Mouse (Mus musculus) forebrain, embryonic 14.5 days (tissue): ENCODE measurements at regions not wholly inside any gene's neighbourhood (a gene's known extent, or its start where the extent isn't known, plus 50 kb on each side); places are given as distances from the start of the nearest gene placed in this dataset.
"Not testable (repeated sequence)": the region's sequence is repeated elsewhere in the genome, so short reads cannot be mapped to it uniquely, and the experiment has no call there.

Experiments
- ATAC-seq: fragments of 200-750 bp; cut with Nextera tagmentation; 2 replicates; pipeline ENCODE4 v1.8.0; 2017; ENCODE audit warnings: mild to moderate bottlenecking, moderate library complexity
- DNase-seq: peaks from one replicate; pipeline ENCODE4 v3.0.0-alpha.2; 2015; ENCODE audit warnings: low spot score
- H3K27ac ChIP-seq: fragments of 300-500 bp; sonication (generic); 2 replicates; pipeline ENCODE4 v1.5.1; 2014; ENCODE audit warnings: low read depth, mild to moderate bottlenecking, control low read depth, low read length, moderate library complexity
- H3K27me3 ChIP-seq: fragments of 300-500 bp; sonication (generic); replicated peaks from 2 replicates; pipeline ENCODE4 v1.6.1; 2014; ENCODE audit warnings: low read length, control low read depth, mixed read lengths; ENCODE audit not compliant: control insufficient read depth, insufficient read depth
- H3K36me3 ChIP-seq: fragments of 300-500 bp; sonication (generic); 2 replicates; pipeline ENCODE4 v1.6.1; 2014; ENCODE audit warnings: low read length, control low read depth; ENCODE audit not compliant: control insufficient read depth, insufficient read depth
- H3K4me1 ChIP-seq: fragments of 300-500 bp; sonication (generic); 2 replicates; pipeline ENCODE4 v1.6.1; 2014; ENCODE audit warnings: antibody characterized with exemption, low read length, control low read depth; ENCODE audit not compliant: control insufficient read depth, insufficient read depth
- H3K4me2 ChIP-seq: fragments of 300-500 bp; sonication (generic); 2 replicates; pipeline ENCODE4 v1.6.1; 2014; ENCODE audit warnings: mild to moderate bottlenecking, control low read depth, low read length
- H3K4me3 ChIP-seq: fragments of 300-500 bp; sonication (generic); 2 replicates; pipeline ENCODE4 v1.5.1; 2014; ENCODE audit warnings: low read depth, low read length, control low read depth
- H3K9ac ChIP-seq: fragments of 300-500 bp; sonication (generic); 2 replicates; pipeline ENCODE4 v1.6.1; 2014; ENCODE audit warnings: mild to moderate bottlenecking, low read length, control low read depth, moderate library complexity
- H3K9me3 ChIP-seq: fragments of 300-500 bp; sonication (generic); replicated peaks from 2 replicates; pipeline ENCODE4 v1.6.1; 2016; ENCODE audit warnings: low read length, control low read depth, mixed read lengths; ENCODE audit not compliant: control insufficient read depth
- WGBS: fragments of 180-500 bp; shearing (Covaris S2); extraction: QIAGEN DNeasy Blood & Tissue Kit; methylation state at CpG from one replicate; pipeline ENCODE4 v1.1.7; 2014; 5-methylcytosine and 5-hydroxymethylcytosine counted together

DNA sequence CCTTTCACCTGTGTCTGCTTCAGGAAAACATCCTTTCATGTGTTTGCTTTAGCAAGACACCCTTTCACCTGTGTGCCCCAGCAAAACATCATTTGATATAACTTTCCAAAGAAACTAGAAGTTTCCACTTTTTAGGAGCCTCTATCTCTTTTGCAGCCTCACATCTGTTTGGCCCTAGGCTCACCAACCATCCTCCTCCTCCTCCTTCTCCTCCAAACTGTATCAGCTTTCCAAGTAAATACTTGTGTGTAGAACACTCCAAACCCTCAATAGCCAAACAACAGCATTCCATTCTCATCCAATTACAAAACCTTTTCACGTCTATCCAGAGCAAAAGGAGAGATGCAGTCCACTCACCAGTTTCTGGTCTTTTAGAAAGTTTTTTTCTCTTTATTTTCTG lies 133.1 kb downstream of the Zxdb start:
- H3K9ac ChIP-seq, result no peak overlapping the region
- no peak for DNase-seq
- H3K27ac ChIP-seq, result no peak overlapping the region
- H3K4me1 ChIP-seq, result no peaks in the 10 kb centered on the region
- no peak overlapping the region for H3K4me2 ChIP-seq
- WGBS, result 67% methylated on average over 1 of the region's 1 CpGs
- no peaks in the 10 kb centered on the region for H3K27me3 ChIP-seq
- no peak overlapping the region for H3K4me3 ChIP-seq
- no peak for ATAC-seq
- no peaks in the 10 kb centered on the region for H3K36me3 ChIP-seq
- H3K9me3 ChIP-seq, result no peaks in the 10 kb centered on the region

DNA sequence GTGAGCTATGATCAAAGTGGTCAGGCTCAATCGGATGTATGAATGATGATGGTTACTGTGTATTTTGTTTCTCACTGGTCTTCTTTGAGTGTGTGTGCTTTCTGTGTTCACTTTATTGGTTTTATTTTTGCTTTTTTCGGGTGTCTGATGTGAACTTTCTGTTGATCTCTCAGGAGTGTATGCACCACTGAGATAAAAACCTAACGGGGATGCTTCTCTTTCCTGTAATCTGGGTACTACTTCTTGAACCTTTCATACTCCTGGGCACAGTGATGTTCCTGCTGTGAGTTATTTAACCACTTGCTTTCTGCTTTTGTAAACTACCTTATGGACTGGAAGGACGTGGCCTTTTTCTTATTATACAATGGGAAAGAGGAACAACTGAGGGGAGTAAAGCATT lies 133.6 kb downstream of the Zxdb start:
- Histone ChIP-seq H3K27me3 (no peaks in the 10 kb centered on the region), H3K4me3 (no peak overlapping the region), H3K27ac (no peak overlapping the region), H3K4me2 (no peak overlapping the region), H3K4me1 (no peaks in the 10 kb centered on the region), H3K9ac (no peak overlapping the region), H3K9me3 (no peaks in the 10 kb centered on the region), H3K36me3 (no peaks in the 10 kb centered on the region)
- DNase-seq (no peak), ATAC-seq (no peak)
- 68% methylated on average over 4 of the region's 4 CpGs for WGBS

DNA sequence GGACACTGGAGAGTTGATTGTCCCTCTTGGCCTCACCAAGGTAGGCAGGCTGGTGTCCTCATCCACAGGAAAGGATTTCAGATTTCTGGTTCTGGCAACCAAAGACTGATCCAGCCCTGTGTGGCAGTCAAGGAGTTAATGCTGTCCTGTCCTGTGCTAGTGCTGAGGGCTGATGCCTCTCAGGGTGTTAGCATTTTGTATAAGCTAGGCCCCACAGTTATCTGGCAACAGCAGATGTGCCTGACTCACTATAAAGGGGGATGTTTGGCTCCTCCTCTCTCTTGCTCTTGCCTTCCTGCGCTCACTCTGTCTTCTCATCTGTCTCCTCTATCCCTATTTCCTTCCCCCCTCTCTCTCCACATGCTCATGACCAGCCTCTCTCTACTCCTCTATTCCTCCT lies 138.8 kb downstream of the Zxdb start:
- WGBS, result 64% methylated on average over 1 of the region's 1 CpGs
- Histone ChIP-seq H3K9me3 (no peaks in the 10 kb centered on the region), H3K27ac (no peak overlapping the region), H3K4me1 (no peaks in the 10 kb centered on the region), H3K4me3 (no peak overlapping the region), H3K36me3 (no peaks in the 10 kb centered on the region), H3K4me2 (no peak overlapping the region), H3K27me3 (no peaks in the 10 kb centered on the region), H3K9ac (no peak overlapping the region)
- no peak for ATAC-seq
- DNase-seq, result no peak

DNA sequence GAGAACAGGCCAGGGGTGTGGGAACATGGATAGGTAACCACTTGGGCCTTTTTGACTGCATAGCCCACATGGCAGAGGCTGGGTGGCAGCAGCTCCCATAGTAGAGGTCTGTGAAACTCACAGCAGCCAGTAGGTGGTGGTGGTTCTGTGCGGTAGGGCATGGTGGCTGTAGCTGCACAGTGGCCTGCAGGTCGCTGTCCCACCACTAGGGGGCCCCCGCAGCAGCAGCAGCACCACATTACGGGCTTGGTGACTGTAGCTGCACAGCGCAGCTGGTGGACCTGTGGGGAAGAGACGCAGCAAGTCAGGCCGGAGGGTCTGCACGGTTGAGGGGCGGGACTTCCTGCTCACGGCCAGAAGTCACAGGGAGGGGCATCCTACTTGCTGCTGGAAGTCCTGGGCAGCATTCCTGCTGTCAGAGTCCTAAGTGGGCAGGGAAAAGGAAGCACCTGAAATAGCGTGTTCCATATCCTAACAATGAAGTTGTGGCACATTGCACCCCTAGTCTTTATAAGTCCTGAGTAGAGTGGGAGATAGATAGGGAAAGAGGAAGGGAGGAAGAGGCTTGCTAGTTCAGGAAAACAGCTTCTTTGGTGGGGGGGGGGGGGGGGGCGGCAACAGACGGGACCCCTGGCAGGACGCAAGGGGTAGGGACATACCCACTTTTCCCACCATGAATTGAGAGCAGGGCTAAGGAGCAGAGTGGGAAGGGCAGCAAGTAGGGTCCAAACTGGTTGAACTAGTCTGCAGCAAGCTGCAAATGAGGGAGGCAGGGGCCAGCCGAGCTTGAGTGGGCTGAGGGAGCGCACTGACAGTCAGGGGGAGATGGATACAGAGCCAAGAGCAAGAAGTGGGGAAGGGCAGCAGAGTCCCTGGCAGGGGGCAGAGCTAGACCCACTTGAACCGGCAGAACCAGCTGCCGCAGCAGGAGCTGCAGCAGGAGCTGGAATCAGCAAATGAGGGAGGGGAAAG lies 141.4 kb downstream of the Zxdb start:
- Histone ChIP-seq H3K36me3 (no peaks in the 10 kb centered on the region), H3K27me3 (no peaks in the 10 kb centered on the region), H3K27ac (no peak overlapping the region), H3K4me3 (peak overlapping the region; percentile 27), H3K4me2 (peak overlapping the region; percentile 52), H3K9ac (peak overlapping the region; percentile 35), H3K9me3 (no peaks in the 10 kb centered on the region), H3K4me1 (no peaks in the 10 kb centered on the region)
- ATAC-seq (peak; percentile 100), DNase-seq (peak; percentile 91)
- 36% methylated on average over 15 of the region's 18 CpGs for WGBS

DNA sequence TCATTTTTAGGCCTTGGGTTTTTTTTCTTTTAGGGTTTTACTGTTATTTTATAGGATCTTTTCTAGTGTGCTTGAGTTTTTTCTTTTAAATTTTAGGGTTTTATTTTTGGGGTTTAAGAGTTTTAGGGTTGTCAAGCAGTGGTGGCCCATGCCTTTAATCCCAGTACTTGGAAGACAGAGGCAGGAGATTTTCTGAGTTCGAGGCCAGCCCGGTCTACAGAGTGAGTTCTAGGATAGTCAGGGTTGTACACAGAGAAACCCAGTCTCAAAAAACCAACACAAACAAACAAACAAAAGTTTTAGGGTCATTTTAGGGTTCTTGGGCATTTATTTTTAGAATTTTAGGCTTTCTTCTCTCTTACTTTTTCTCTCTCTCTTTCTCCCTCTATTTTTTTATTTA lies 142.9 kb downstream of the Spin4 start:
- not testable (repeated sequence) for H3K27ac ChIP-seq, H3K36me3 ChIP-seq, H3K9me3 ChIP-seq, DNase-seq, H3K4me1 ChIP-seq, ATAC-seq, H3K27me3 ChIP-seq, H3K4me3 ChIP-seq, H3K9ac ChIP-seq, H3K4me2 ChIP-seq
- WGBS, result 82% methylated on average over 2 of the region's 2 CpGs
